Mouse (Mus musculus): ENCODE data around the gene Stx18.

GRCm38 (mm10) chr5:38048177-38048576 lies 9.6 kb downstream of the Stx18 start:
- no peak for TF ChIP-seq HCFC1 (IDR thresholded peaks at IDR 0.05; ENCODE audit: borderline replicate concordance, insufficient read depth, low read length)
- no peak for TF ChIP-seq ZC3H11A (IDR thresholded peaks at IDR 0.05; ENCODE audit: borderline replicate concordance, low read depth, low read length)
- no peak for TF ChIP-seq CHD2 (IDR thresholded peaks at IDR 0.05; ENCODE audit: low read depth, low read length)
- no peak for TF ChIP-seq ZNF384 (IDR thresholded peaks at IDR 0.05; ENCODE audit: low read depth, low read length)

All from ES-E14 (cell line).